Mouse (Mus musculus): ENCODE measurements around the gene Mfap4.

Mfap4 gene

GRCm38 (mm10) chr11:61481239-61482090 is 3.8 kb upstream of the Mfap4 start:
- in situ Hi-C loops (cut with MboI, MseI), result no loop called here

GRCm38 (mm10) chr11:61483226-61483845 is 1.9 kb upstream of the Mfap4 start:
- in situ Hi-C loops (cut with MboI, MseI), result no loop called here

DNA sequence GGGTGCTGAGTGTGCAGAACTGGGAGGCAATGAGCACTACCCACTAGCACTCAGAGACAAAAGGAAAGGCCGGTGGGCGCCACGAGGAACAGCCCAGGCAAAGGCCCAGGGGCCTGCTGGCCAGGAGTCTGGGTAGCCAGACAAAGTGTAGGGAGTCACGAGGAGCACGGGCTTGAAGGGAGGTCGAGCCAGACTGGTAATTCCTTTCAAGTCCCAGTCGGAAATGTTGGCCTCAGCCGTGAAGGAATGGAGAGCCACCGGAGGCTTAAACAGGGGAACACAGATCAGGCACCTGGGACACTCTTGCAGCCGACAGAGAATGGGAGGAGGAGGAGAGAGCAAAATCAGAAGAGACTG is 997 bp upstream of the Mfap4 start:
- in situ Hi-C loops (cut with MboI, MseI), result no loop called here

GRCm38 (mm10) chr11:61485541-61486457 is 568 bp downstream of the Mfap4 start:
- in situ Hi-C loops (cut with MboI, MseI), result no loop called here

DNA sequence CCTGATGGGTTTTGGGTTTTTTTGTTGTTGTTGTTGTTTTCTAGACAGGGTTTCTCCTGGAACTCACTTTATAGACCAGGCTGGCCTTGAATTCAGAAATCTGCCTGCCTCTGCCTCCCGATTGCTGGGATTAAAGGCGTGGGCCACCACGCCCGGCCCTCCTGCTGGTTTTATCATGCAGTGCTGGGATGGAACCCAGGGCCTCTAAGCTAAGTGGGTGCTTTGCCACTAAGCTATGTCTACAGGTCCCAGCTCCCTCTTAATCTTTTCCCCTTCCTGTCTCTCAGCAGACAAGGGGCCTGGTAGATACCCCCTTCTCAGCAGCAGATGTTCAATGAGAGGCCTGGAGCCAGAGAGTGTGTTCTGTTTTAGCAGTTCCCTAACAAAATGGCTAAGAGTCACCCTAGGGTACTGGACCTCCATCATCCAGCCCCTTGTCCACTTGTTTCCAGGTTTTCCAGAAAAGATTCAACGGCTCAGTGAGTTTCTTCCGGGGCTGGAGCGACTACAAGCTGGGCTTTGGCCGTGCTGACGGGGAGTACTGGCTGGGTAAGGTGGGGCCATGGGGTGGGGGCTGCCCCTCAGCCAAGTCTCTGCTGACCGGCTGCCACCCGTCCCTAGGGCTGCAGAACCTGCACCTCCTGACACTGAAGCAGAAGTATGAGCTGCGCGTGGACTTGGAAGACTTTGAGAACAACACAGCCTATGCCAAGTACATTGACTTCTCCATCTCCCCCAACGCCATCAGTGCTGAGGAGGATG is 1.4 kb downstream of the Mfap4 start:
- in situ Hi-C loops (cut with MboI, MseI), result no loop called here

DNA sequence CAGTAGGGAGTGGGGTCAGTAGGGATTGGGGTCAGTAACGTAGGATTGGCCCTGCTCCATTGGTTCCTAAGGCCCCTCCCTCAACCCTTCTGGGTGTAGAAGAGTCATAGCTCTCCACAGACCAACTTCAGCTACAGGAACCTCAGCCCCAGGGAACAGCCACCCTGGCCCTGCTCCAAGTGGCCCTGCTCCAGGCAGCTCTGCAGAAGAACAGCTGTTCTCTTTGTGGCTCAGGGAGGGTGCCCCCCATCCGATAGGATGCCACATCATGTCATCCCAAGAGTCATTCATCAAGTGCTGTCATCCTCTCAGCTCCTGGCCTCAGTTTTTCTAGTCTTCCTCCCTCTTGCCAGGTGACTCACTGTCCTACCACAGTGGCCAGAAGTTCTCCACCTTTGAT is 2.2 kb downstream of the Mfap4 start:
- in situ Hi-C loops (cut with MboI, MseI), result no loop called here

DNA sequence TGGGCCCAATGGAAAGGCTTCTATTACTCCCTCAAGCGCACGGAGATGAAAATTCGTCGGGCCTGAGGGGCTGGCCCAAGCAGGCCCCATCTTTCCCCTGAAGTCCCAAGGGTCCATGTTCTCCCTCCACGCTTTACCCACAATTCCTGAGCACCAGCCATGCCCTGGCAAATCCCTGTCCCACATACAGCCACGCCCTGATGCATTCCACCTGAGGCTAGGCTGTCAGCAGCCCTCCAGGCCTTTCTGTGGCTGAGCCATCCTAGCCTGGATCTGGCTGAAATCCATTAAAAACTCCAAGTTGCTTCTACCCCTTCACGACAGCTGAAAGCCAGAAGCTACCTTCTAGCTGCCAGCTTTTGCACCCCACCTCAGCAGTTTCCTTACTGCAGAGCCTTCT is 2.7 kb downstream of the Mfap4 start:
- in situ Hi-C loops (cut with MboI, MseI), result no loop called here

DNA sequence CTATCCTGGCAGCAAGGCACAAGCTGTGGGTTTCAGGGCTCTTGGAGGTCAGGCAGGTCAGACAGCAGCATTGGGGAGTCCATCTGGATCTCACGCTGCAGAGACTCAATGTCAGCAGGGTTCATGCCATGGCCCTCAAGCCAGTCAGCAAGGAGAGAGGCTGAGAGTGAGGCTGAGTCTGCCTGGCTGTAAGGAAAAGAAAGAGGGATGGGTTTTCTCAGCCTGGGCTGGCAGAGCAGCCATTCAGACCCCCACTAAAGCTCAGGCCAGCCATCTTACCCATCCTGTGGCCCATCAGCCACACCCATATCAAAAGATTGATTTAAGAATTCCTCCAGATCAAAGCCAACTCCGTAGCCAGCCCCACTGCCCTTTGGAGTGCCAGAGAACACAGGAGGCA is 3.9 kb downstream of the Mfap4 start:
- in situ Hi-C loops (cut with MboI, MseI), result no loop called here

GRCm38 (mm10) chr11:61489874-61490273 is 4.6 kb downstream of the Mfap4 start:
- in situ Hi-C loops (cut with MboI, MseI), result no loop called here

GRCm38 (mm10) chr11:61490944-61491520 is 5.8 kb downstream of the Mfap4 start:
- in situ Hi-C loops (cut with MboI, MseI), result no loop called here

- in situ Hi-C loops (cut with MboI, MseI), result no loop called here
Observed at GRCm38 (mm10) chr11:61492749-61493401, 7.6 kb downstream of the Mfap4 start.

DNA sequence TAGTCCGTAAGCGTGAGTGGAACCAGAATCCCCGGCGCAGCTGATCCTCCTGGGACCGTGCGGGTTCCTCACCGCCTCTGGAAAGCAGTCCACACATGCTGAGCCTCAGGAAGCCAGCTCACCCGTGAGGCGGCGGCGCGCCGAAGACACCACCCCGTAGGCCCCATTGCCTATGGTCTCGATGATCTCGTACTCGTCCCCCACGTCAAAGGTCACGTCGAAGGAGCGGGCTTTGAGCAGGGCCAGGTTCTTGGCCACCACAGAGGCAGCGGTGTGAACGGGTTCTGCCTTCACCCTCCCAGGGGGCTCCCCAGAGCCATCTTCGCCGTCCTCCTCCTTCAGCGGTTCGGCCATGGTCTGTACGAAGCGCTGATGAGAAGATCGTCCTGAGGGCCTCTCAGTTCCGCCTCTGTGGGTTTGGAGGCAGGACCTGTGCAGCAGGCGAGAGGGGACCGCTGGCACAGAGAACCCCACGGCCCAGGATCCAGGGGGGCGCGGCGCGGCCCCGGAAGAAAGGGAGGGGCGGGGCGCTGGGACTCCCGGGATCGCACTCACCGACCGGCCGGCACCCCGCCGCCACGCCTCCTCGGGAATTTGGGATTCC is 8.4 kb downstream of the Mfap4 start:
- in situ Hi-C loops (cut with MboI, MseI), result no loop called here

DNA sequence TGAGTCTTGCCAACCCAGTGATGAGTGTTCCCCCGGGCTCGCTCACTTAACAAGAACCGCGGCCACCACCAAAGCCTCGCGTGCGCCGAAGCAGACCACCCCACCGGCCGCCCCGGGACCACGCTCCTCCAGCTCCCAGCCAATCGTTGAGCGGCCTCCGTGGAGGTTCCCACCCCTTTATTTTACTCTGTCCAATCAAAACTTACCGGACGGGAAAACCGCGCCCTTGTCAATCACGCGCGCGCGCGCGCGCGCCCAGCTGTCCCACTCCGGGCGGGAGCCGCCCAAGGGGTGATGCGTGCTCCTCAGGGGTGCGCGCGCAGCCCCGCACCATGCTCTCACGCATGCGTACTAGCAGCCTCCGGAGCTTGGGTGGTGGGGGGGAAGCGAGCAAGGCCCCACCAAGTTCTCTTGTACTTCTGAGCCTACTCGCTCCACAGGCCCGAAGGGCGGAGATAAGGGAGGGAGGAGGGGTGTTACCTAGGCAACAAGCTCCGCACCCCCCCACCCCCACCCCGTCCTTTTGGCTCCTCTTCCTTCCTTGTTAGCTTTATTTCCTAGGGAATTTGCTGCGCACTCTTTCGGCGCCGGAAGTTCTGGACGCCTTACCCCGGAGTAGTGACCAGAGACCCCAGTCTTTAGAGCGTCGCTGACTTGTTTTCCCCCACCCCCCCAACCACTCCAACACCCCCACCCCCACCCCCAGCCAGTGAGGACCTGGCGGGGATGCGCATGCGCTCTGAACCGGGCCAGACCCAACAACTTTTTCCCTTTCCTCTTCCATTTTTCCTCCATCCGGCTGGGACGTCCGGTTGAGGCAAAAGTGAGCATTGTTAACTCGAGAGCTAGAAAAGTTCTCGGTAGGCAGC is 9.1 kb downstream of the Mfap4 start, which contains the start of gene Mapk7:
Gene Mapk7 (minus strand): TSS at position 278 of the 869 bp plus-strand sequence.
- in situ Hi-C loops (cut with MboI, MseI), result no loop called here

- in situ Hi-C loops (cut with MboI, MseI), result no loop called here
Observed at GRCm38 (mm10) chr11:61495528-61495927, 10.3 kb downstream of the Mfap4 start.

DNA sequence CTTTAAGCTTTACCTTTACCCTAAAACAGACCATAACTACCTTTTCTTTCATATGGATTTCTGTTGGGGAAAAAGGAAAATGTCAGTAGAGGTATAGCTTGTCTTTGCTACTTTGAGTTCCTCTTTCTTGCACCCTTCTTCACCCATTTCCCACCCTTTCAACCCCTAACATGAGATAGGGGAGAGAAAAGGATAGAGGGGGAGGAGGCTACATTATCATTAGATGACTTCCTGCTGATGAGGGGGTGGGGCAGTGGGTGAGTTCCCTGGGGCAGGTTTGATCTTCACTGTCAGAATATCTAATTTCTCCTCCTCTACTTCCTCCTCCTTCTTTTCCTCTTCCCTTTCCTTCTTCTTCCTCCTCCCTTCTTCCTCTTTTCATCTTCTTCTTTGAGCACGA is 12.3 kb downstream of the Mfap4 start:
- in situ Hi-C loops (cut with MboI, MseI), result no loop called here

GRCm38 (mm10) chr11:61498736-61499504 is 13.7 kb downstream of the Mfap4 start:
- in situ Hi-C loops (cut with MboI, MseI), result no loop called here

DNA sequence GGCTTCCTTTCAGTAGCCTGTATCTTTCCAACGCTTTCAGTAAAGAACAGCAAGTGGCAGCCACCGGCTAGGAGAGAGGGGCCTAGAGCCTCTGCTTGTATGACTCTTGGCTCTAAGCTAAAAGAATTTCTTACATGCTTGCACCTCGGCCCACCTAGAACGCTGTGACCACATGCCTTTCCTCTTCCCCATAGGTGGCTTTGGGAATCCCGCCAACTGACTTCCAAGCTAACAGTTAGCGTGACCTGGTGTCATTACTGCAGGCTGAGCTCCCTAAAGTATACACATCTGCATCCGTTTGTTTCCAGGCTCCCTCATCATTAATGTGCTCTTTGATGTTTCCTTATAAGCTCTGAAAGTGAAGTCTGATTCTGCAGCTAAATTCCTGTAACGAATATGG is 18.7 kb downstream of the Mfap4 start:
- in situ Hi-C loops (cut with MboI, MseI), result no loop called here

- in situ Hi-C loops (cut with MboI, MseI), result loop anchor here (5.0 kb wide), 1 partner anchor 92 kb away; no protein-coding TSS in a partner anchor
Observed at GRCm38 (mm10) chr11:61504713-61505257, 19.6 kb downstream of the Mfap4 start, which contains the start of gene B9d1. Gene B9d1, plus strand, starts transcription at chr11:61505144.
